Mouse (Mus musculus) spleen, postnatal 14 days (tissue): ENCODE results near the gene Sypl2.
"Not testable (repeated sequence)": the region's sequence is repeated elsewhere in the genome, so short reads cannot be mapped to it uniquely, and the experiment has no call there.

Experiments used
- DNase-seq, 2 experiments: peaks; one replicate each; pipeline ENCODE4 v3.0.0; 2021 to 2022; ENCODE audit warnings: low spot score in 2 of 2

The Sypl2 gene

DNA sequence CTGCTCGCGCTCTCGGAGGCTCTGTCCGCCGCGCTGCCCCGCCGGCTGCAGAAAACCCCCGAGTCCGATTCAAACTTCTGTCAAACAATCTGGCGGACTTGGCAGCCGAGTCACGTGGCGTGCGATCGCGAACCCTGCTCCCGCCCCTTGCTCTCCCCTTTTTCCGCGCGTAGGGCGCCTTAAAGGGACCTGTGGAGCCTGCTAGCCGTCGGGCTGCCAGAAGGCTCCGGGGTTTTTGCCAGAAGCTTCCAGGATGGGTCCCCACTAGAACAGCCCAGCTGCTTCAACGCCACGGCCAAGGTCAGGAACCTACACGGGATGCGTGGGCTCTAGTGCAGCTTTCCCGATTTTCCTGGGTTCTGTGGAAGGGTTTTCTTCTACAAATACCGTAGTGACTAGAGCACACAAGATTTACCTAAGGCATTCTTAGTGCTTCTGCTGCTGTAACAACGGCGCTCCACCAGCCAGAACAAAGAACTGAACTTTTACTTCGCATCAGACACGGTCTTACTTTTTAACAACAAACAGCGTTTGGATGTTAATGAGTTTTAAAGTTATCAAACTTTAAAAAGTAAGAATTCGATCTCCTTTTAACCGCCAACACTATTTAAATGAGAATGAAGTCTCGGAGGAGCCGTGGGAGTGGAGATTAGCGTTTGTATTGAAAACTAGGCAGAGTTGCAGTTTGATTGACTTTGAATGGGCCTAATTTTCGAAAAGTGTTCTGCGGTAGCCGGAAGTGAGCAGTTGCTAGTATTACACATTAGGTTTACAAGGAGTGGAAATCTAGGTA, at the start of gene Sypl2:
Gene Sypl2 (minus strand): TSS at position 91 of the 793 bp plus-strand sequence.
- DNase-seq = no peak

DNA sequence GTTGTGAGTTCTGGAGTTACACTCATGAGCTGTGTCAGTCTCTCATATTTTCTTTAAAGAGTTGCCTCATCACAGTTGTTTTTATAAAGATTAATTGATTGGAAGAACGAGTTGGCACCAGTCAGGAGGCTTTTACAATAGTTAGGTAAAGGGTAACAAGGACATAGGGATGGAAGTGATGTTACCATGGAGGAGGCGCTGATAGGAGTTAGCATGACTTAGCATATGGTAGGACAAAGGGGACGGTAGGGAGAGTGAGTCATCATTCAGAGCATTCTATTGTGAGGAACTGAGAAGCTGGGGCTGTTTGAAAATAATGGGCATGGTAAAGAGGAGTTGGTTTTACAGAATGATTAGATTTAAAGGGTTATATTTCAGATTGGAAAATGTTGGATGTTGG, 32.9 kb upstream of the Sypl2 start:
- no peak for DNase-seq

GRCm38 (mm10) chr3:108257831-108258500, 31.5 kb upstream of the Sypl2 start:
- no peak for DNase-seq

DNA sequence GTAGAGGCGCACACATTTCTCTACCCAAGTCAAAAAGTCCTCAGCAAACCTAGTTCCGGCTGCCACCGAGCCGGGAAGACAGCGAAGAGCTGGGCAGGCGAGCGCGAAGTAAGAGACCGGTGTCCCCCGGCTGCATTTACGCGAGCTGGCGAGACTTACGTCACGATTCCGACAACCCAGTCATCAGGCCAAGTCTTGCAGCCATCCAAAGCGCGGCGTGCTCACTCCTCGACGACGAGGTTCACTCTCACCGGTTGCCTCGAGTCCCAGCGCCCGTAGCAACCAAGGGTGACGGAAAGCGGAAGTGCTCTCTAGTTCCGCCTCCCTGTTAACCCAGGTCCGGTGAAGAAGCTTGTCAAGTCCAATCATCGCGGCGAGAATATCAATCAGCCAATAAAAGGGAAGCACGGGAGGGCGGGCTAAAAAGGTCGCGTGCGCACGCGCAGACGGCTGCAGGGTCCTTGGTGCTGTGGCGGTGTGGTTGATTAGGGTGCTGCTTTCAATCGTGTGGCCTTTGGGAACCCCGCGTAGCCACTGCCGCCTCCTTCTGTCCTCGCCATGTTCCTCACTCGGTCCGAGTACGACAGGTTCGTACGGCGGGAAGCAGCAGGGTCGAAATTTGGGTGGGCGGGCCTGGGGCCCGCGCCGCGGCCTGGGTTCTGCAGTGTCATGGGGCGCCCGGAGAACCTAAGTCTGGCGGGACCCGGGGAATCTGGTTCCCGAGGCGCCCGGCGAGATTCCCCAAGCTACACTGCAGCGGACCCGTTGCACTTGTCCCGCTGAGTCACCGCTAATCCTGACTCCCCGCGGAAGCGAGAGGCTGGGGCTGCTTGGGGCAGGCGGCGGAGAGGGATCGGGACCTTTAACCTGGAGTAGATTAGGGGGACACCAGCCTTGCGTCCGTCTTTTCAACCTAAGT, 30.5 kb upstream of the Sypl2 start, which contains the start of gene Psma5:
Gene Psma5 (plus strand): TSS at position 208 of the 919 bp plus-strand sequence.
- DNase-seq = peak; percentile 87 to 92

- no peak for DNase-seq
Measured at GRCm38 (mm10) chr3:108246857-108247256, 20.4 kb upstream of the Sypl2 start.

DNA sequence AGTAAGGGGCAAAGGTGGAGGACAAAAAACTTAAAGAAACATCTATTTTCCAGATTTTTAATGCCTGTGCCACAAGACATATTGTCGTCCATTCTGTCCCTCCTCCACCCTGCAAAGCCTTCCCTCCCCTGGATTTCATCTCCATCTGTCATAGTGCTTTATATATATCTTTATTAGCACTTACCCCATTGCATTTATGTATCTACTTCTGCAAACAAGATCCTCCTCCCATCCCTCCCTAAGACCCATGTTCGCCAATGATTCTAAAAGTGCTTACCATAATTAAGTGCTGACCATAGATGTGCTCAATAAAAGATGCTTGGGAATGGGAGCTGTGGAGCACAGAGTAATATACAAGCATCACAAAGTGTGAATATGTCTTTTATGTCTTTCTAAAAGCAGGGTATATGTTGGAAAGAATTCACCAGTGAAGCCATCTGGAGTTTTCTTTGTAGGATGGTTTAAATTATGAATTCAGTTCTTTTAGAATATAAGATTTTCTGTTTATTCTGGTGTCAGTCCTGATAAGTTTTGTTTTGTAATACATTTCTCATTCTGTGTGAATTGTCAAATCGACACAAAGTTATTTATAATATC, 14.9 kb upstream of the Sypl2 start:
- no peak for DNase-seq

DNA sequence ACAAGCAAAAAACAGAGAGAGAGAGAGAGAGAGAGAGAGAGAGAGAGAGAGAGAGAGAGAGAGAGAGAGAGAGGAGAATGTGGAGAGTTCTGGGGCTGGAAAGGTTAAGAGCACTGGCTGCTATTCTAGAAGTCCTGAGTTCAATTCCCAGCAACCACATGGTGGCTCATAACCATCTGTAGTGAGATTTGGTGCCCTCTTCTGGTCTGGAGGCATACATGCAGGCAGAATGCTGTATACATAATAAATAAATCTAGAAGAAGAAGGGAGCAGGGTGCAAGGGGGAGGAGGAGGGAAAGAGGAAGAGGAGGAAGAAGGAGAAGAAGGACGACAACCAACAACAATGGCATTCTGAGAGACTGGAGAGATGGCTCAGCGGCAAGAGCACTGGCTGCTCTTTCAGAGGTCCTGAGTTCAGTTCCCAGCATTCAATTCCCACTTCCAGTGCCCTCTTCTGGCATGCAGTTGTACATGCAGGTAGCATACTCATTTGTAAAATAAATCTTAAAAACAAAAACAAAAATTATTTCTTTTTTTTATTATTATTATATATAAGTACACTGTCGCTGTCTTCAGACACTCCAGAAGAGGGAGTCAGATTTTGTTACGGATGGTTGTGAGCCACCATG, 11.1 kb upstream of the Sypl2 start:
- not testable (repeated sequence) for DNase-seq

- DNase-seq = no peak
Measured at GRCm38 (mm10) chr3:108231646-108232045, 5.2 kb upstream of the Sypl2 start.

DNA sequence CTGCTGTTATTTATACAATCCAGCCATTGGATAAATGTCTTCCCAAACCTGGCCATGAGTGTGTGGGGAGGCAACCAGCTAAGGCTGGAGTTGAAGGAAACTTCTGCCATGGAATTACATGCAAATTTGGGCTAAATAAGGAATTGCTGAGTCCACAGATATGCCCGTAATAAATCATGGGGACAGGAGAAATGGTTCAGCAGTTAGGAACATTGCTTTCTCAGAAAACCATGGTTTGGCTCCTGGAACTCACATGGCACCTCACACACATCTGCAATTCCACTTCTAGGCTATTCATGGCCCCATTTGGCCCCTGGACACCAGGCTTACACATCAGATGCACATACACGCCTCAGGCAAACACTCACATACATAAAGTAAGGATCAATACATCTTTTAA, 1.1 kb upstream of the Sypl2 start:
- DNase-seq = no peak

- DNase-seq = no peak
Measured at GRCm38 (mm10) chr3:108225711-108226557, 514 bp downstream of the Sypl2 start.

GRCm38 (mm10) chr3:108220661-108221060, 5.8 kb downstream of the Sypl2 start:
- DNase-seq = no peak

- DNase-seq = no peak
Measured at GRCm38 (mm10) chr3:108214734-108215133, 11.7 kb downstream of the Sypl2 start.

GRCm38 (mm10) chr3:108212406-108212805, 14.0 kb downstream of the Sypl2 start:
- no peak for DNase-seq

DNA sequence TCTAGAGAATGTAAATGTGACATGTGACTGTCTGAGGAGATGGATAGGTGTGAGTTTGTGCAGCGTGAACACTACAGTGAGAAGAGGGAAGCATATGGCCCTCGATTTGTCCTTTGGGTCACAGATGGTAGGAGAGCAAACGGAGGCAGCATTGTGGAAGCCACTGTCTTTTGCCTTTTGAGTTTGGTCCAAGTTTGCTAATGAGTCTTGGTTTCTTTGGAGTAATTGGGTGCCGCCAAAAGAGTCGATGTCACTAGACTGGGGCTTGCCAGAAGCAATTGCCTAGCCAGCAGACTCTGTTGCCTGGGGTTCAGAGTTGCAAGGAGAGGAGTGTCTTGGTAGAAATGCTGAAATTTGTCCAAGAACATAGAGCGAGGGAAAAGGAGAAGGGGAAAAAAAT, 14.6 kb downstream of the Sypl2 start:
- no peak for DNase-seq

DNA sequence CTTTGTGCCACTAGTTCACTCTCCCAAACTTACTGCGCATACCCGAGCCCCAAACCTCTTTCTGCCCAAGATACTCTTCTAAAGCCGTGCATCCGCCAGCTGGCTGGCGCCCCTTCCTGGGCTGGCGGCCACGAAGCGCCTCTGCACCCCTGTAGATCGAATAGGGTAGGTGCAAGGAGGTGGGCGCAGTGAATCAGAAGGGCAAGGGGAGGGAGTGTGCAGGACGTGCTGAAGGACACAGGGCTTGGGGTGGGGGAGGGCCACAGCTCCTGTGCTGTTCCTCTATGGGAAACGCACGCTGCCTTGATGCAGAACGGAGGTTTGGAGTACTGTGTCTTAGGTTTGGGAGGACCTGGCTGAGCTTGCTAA, 15.7 kb downstream of the Sypl2 start, which contains the start of gene Atxn7l2:
Gene Atxn7l2 (minus strand): TSS at position 164 of the 369 bp plus-strand sequence.
- no peak for DNase-seq

- DNase-seq = peak; percentile 75 to 76
Measured at GRCm38 (mm10) chr3:108209946-108210770, 16.3 kb downstream of the Sypl2 start.

GRCm38 (mm10) chr3:108209536-108209935, 16.9 kb downstream of the Sypl2 start:
- no peak for DNase-seq

DNA sequence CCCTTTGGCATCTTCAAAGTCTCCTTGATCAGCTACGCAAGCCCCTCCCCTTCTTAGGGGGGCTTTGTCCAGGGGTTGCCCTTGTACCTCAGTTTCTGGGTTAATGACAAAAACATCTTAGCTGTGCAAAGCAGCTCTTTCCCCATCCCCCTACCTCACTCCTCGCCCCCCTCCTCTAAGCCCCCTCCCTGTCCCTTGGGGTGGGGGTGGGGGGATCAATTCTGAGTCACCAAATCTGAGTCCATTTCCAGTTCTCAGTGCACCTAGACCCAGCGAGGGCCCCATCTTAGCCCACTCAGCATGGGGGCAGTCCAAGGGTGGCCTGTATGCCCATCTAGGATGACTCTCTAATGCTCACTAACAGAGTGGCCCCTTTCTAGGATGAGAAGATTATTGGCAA, 17.4 kb downstream of the Sypl2 start:
- DNase-seq = no peak

GRCm38 (mm10) chr3:108206731-108207375, 19.6 kb downstream of the Sypl2 start:
- no peak for DNase-seq
